Mouse (Mus musculus) retina, postnatal 7 days (tissue): ENCODE measurements at regions not wholly inside any gene's neighbourhood (a gene's known extent, or its start where the extent isn't known, plus 50 kb on each side); places are given as distances from the start of the nearest gene placed in this dataset.

ENCODE experiments used
- DNase-seq: peaks from one replicate; pipeline ENCODE4 v3.0.0-alpha.2; 2012; ENCODE audit warnings: low read depth, low spot score

DNA sequence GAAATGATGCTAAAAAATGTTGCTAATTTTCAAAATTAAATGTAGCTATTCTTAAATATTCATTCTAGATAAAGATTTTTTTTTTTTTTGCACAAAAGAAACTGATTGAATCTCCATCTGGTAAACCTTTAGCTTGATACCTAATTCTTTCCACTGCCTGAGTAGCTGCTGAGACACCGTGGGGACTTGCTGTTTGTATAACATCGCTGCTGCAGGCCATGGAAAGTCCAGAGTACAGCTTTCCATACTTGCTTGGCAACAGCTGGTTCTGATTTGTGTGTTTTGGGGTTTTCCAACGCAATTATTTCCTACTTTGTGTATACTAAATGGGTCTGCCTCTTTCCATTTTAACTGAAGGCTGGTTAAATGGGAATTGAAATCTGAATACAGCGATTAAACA lies 689.7 kb downstream of the Hdgfl1 start:
- no peak for DNase-seq

DNA sequence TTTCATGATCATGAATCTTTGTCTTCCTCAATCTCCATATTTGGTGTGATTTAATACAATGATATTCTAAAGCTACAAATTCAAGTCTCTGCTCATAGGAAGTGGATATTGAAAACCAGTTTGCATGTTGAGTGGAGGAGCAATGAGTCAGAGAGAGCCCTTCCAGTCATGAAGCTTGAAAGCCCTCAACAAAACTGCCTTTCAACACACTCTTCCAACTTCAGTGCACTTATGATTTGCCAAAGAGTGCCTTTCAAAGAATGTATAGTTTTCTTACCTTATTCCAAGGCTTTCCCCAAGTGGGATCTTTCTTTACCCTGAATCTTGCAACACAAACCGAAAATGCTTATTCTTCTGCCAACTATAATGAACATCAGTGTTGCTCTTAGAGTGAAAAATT lies 690.6 kb downstream of the Hdgfl1 start:
- no peak for DNase-seq

DNA sequence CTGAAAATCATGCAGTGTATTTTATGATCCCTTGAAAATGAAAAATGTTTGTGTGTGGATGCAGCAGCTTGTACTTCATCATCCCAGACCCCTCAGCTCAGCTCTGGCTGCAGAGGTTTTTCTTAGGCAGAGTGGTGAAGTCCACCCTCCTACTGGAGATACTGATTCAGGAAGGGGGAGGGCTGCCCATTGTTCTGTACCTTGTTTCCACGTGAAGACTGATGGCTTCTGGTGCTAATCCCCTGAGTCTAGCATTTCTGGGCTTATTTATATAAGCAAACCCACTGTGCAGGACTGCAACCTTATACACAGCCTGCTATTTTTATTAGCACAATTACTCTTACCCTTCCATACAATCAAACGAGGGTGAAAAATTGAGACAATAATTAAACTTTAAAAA lies 708.6 kb downstream of the Hdgfl1 start:
- no peak for DNase-seq

DNA sequence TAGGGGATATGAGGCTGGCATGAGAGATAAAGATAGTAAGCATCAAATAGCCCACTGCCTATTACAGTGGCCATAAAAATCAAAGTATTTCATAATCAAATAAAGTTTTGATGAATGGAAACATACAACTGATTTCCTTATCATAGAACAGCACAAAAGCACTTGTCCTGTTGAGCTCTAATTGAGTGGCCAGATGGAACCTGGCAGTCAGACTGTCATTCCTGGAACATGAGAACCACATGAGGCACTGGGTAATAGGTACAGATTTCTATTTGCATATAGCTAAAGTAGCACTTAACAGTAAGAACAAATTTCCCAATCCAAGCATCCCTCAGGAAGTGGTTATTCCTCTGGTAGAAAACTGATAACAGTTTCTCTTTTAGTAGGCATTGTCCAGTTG lies 732.3 kb downstream of the Hdgfl1 start:
- no peak for DNase-seq

DNA sequence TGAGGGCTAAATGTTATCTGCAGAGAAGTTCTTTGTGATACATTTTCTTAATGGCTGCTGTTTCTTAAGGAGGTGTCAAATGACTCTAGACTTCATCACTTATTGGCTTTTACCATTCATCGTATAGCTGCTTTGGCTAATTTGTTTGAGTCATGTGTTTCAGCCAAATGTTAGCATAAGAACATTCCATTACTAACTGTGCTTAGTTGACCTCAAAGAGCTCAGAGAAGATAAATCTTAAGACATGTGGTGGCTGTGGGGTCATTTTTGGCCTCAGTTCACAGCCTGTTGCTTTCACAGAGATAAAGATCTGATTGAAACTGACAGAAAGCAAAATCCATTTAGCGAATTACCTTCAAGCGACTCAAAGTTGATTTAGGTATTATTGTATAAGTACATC lies 743.6 kb downstream of the Hdgfl1 start:
- no peak for DNase-seq

DNA sequence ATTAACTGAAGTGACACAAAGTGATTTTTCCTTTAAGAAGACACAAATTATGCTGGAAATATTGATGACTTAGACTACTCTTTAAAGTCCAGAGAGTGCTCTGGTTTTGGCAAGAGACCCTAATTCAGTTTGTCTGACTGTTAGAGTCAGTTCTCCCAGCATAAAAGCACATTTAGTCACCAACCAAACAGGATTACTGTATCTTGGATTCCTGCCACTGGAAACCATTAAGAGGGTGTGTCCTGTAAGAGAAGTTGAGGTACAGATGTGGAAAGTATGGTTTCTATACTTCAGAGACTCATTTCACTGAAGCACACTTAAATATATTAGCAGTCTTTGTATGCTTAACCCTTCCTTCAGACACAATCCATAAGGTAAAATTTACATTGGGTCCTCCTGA lies 745.3 kb downstream of the Hdgfl1 start:
- no peak for DNase-seq

DNA sequence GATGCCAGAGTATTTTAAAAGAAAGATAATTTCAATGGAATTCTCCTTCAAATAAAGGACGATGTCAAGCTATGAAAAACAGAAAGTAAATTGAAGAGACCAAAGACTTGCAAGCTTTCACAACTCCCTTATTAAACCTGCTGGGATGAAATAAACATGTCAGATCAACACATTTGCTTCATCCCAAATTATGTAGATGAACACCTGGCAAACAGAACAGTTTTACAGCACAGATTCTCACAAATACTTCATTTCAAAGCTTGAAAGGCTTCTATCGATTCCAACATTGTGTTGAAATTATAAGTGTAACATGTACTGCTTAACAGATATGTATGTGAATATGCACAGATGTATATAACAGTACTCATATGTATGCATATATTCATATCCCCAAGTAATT lies 749.5 kb downstream of the Hdgfl1 start:
- DNase-seq = no peak

DNA sequence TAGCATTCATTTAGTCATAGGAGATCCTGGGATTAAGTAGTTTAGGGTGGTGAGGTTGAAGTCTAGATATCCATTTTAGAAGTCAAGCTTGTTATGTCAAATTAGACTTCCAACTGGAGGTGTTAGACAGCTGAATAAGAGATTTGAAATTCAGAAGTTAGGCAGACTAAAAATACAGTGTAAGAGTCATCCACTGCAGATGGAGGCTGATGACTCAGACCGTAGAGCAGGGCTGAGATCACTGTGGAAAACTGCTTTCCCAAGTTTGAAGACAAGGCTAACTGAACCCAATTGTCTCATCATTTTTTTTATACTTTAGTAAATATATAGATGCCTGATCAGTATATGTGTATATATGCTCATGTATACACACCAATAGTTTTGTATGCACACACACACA lies 738.8 kb upstream of the Nrsn1 start:
- DNase-seq = no peak

DNA sequence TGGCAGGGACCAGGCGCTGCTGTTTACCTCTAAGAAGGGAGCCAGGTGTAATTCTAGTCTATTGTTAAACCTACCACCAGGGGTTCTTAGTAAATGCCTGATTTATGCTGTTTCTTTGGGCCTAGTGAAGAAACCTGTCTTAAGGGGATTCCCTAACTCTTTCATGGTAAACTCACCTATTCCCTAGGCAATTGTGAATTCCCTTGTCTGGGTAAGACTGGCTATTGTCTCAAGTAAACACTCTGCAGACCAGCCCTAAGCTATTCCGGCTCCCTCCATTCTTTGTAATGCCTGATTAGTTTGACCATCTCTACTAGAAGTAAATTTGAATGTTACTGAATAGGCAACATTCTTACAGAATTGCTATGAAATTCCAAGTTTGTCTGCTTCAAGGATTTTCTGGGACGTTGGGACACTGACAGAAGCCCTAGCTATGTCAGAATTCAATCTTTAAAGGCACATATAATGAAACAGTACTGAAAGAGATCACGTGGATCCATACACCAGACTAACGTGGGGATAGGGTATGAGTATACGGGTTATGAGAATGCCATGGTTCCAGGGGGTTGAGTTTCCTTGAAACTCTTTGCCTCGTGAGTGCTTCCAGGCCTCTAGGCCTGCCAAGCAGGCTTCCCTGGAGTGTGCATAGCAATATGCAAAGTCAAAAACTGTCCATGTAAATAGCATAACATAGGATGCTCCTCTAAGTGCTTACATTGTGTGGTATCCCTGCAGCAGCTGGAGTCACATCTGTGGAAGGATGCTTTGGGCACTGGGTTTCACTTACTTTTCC lies 734.7 kb upstream of the Nrsn1 start:
- DNase-seq = no peak

DNA sequence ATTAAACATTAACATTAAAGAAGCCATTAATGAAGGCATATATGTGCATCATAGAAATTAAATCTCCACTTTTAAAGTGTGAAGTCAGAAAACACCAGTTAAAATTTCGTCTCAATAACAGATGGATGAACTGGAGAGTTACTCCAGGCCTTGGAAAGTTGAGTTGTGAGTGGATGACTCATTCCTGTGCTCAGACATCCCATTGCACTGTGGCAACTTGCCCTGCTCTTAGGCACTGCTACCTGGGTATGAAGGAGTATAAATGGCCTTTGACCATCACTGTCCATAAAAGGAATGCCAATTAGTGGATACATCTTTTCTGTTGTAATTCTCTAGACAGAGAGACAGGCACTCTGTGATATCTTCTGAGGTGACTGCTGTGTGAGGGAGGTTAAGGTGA lies 723.2 kb upstream of the Nrsn1 start:
- DNase-seq = no peak

DNA sequence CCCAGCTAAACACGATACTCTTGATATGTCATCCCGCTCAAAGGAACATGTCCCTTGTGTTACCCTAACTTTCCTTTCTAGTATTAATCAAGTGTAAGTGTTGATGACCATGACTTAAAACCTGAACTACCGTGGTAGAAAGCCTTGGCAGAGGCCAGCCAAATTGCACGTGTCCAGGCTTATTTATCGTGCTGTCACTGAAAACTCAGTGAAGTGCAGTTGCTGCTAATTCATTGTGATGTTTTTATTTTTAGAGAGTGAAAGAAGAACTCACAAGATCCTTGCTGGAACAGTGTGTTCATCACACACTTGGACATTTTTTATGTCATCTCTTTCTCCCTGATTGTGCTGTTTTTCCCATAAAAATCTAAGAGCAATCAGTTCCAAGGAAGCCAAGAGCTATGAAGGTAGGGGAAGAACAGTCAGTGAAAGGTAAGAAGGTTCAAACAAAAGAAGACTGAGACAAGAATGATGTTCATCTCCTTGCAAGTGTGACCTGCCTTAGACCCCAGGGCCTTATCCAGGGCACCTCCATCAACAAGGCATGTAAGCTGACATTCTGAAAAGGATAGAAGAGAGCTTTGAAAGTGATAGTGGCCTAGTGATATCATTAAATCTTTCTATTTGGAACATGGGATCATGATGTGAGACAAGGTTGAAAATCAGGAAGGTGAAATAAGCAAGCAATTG lies 718.9 kb upstream of the Nrsn1 start:
- DNase-seq = no peak

DNA sequence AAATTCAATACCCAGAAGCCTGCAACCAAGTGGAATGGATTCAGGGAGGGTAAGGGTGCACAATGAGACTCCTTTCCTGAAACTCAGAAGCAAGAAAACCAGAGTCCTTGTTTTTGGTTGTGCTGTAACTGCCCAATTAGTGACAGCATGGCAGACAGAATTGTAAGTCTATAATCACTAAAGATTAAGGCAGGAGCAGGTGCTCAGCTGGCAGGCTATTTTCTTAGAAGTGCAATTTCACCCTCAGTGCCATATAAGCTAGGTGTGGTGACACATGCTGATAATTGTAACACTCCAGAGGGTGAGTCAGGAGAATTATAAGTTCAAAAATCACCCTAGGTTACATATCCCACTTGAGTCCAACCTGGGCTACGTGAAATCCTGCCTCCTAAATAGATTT lies 714.2 kb upstream of the Nrsn1 start:
- DNase-seq = no peak

DNA sequence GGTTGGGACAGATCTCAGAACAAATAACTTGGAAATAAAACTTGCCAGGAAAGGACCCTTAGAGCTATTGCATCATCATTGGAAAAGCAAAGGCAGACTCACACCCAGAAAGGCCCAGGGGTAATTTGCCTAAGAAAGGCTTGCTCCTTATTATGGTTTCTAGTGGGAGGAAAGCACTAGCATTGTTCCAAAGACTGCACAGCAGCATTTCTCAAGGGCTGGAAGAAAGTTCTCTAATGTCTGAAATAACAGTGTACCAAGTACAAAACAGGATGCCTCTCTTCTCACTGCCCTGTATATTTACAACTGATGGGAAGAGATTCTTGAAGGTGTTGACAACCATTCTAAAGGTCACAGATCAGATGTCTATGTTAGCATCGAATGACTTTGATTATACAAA lies 713.4 kb upstream of the Nrsn1 start:
- no peak for DNase-seq

DNA sequence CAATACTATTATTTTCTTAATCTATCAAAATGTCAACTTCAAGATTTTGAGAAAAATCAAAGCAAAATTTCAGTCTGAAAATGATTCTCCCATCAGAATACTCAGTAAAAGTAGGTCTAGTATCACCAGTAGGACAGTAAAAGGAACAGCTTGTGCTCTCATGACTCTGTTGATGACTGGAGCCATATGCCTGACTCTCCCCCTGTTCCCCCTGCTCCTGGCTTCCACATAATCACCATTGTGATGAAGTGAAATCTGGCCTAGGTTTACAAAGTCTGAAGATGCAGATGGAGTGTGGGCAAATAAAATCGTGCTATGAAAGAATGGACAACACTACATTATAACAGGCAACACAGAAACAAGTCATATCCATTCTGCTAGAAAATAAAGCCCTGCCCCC lies 708.3 kb upstream of the Nrsn1 start:
- DNase-seq = no peak

DNA sequence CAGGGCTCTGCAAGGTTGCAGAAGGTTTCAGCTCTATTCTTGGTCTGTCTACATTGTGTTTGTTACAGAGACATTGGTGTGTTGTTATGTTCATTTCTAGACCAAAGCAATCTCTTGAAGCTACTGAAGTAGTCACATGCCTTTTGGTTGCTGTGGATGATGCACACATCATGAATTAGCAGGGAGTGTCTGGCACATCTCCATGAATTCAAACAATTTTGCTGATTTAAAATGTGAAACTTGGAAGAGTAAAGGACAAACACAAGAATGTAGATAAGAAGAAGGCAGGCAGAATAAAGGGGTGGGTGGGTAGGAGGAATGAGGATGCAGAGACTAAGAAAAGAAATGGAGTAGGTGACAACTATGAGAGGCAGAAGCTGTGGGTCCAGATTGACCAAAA lies 688.3 kb upstream of the Nrsn1 start:
- DNase-seq = no peak

DNA sequence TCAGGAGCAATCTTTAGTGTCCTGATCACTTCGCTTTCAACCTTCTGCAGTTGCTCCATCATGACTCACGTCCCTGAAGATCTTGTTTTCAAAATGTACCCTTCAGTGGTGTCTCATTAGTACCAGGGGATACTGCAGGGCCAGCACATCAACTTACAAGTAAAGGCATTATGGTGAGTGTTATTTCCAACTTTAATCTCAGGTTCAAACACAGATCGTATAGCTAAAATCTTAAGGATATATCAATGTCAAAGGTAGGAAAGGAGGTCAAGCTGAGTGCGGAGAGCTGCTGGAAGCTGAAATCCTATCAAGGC lies 687.8 kb upstream of the Nrsn1 start:
- no peak for DNase-seq

DNA sequence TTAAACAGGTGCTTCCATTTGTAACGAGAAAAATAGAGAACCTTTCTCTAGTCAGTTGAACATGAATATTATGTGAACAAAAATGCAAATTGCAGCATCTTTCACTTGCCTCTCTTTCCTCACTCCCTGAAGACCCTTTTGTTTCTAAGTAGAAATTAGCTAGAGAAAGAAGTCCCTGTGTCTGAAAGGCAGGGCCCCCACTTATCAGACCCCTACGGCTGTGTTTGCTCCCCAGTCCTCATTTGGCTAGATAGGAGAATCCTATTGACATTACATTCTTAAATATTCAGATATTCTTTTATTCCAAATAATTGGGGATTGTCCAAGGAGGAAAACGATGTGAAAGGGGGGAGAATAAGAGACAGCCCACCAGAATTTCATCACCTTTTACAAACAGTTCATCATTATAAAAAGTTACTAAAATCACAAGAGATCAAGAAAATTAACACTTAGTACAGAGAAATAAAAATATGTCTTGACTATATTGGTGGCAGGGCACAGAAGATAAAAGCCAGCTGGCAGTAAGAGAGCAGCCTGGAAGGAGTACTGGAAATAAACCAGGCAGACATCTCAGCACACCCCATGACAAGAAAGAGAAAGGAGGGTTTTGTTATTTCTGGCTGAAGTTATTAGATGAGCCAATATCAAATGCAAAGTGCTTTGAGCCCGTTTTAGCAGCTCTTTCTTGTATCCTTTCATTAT lies 687.3 kb upstream of the Nrsn1 start:
- no peak for DNase-seq

DNA sequence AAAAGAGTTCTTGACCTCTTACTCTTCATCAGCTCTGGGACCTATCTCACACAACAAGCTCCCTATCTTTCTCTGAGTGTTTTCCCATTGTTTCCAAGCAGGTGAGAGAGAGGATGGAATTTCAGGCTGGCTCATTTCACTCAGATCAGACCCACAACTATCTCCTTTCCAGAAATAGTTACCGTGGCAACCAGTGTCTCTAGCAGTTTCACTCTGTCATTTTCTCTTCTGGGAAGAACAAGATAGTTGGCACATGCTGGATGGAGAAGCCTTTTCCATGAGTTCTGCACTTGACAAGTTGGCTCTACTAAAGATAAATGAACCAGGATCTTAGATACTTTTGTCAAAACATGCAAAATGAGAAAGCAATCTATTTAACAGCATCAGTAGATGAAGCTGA lies 667.3 kb upstream of the Nrsn1 start:
- DNase-seq = no peak

DNA sequence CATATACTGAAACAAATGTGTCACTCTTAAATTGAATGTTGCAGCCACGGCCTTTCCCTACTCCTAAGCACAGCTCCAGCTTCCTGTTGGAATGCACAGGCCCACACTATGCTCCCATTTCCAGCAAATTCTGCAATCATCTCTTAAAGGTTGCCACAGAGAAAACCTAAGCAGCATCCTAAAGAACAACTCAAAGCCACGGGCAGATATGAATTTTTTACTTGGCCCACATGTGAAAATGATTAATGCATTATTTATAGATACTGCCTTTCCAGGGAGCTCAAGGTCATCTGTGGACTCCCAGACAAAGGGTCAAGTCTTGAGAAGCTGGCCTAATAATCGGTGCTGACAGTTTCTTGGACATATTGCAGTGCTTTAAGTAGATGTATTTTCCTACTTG lies 663.5 kb upstream of the Nrsn1 start:
- DNase-seq = no peak

DNA sequence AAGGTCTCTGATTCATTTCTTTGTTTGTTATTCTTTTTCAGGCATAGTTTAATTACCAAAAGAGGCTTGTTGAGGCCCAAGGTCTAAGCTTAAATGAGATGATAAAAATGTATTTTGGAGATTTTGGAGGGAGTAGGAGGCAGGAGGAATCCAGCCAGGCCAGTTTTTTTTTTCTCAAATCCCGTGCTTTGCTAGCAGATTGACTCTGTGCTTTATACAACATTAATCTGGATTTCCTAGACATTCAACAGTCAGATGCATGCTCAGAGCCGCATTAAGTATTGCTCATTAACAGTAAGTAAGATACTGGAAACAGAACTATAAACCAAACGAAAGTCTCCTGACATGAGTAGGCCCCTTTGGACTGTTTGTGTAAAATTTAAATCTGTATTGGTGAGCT lies 662.9 kb upstream of the Nrsn1 start:
- peak; percentile 5 for DNase-seq

DNA sequence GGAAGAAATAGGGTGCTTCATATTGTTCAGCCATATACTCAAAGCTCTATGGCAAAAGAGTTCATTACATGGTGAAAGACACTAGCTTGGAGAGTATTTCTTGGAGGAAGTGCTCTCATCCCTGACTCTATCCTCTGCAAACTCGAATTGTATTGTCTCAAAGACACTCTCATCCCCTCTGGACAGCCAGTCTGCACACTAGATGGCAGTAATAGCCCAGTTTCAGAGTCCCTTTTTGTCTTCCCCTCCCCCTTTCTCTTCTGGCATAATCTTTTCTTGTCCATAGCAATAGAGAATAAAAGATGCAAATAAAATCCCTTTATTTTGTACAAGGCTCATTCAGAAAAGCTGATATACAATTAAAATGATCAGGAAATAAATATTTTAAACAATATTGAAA lies 662.5 kb upstream of the Nrsn1 start:
- DNase-seq = peak; percentile 76

DNA sequence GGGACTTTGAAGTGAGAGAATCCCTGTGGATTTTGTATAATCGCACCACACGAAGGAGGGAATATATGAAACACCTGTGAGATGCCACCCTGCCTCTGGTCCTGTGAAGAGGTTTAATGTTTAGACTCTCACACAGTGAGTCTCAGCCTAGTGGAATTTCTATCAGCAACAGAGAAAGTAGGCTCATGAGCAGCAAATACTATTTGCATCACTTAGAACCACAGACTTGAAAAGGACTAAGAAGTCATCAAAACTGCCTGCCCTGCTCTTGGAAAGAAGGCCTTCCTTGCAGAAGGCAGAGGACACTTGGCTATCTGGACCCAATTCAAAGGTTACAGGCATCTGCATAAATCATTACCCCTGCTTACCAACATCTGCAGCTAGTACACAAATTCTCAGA lies 662.1 kb upstream of the Nrsn1 start:
- DNase-seq = no peak

DNA sequence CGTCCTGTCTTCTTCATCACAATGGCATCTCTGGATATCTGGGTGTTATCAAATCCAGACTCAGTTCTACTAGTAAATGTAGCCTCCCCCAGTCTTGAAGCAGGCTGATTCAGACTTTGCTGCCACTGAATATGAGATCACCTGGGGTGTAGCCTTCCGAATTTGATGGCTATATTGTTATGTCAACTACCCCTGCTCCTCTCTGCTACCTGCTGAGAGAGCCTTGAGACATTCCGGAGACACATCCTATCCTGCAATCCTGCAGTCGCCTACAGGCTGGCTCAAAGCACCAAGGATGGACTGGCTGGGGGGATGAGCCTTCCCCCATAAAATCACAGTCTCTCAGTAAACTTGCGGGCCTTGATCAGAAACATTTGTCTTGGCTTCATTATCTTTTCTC lies 655.4 kb upstream of the Nrsn1 start:
- no peak for DNase-seq
